Mouse (Mus musculus) effector memory CD4-positive, alpha-beta T cell, adult 5 months (primary cell): ENCODE results near the gene Olfr1018. TPM values are rescaled to one million over a fixed set of nuclear protein-coding genes. Genes with fewer than 3 reads are reported as not detected.

Source experiments
- polyA plus RNA-seq: library from polyadenylated mRNA; unstranded; fragments of 100-300 nt; shearing (Covaris generic); gene quantifications from one replicate; pipeline ENCODE4 v1.2.1, GENCODE M21; 2017

Olfr1018 gene
- polyA plus RNA-seq: not detected

GRCm38 (mm10) chr2:85818179-85818578 lies at the start of gene Olfr1018:
TSS of gene Olfr1018 (plus strand) at chr2:85818479.

GRCm38 (mm10) chr2:85772413-85772812 lies 45.9 kb upstream of the Olfr1018 start, which contains the start of gene Olfr1014:
TSS of gene Olfr1014 (plus strand) at chr2:85772713.

GRCm38 (mm10) chr2:85781717-85782116 lies 36.6 kb upstream of the Olfr1018 start, which contains the start of gene Olfr1015:
TSS of gene Olfr1015 (plus strand) at chr2:85782017.

GRCm38 (mm10) chr2:85802444-85802843 lies 15.8 kb upstream of the Olfr1018 start, which contains the start of gene Olfr1016:
TSS of gene Olfr1016 (minus strand) at chr2:85802544.

GRCm38 (mm10) chr2:85845383-85845782 lies 27.1 kb downstream of the Olfr1018 start, which contains the start of gene Olfr1019:
TSS of gene Olfr1019 (minus strand) at chr2:85845483.

GRCm38 (mm10) chr2:85846730-85847129 lies 28.5 kb downstream of the Olfr1018 start, which contains the start of gene Olfr1020:
TSS of gene Olfr1020 (plus strand) at chr2:85847030.

GRCm38 (mm10) chr2:85868294-85868693 lies 50.0 kb downstream of the Olfr1018 start, which contains the start of gene Olfr1022:
TSS of gene Olfr1022 (plus strand) at chr2:85868594.

Other genes starting within 250 kb of the Olfr1018 start
- gene Olfr996, start 239.3 kb upstream of the Olfr1018 start, polyA plus RNA-seq: not detected
- gene Olfr998, start 229.5 kb upstream of the Olfr1018 start, polyA plus RNA-seq: not detected
- gene Olfr1000, start 206.6 kb upstream of the Olfr1018 start, polyA plus RNA-seq: not detected
- not detected for gene Olfr1002, start 167.8 kb upstream of the Olfr1018 start, polyA plus RNA-seq
- gene Olfr154, start 154.0 kb upstream of the Olfr1018 start, polyA plus RNA-seq: not detected
- gene Olfr1006, start 139.7 kb upstream of the Olfr1018 start, polyA plus RNA-seq: not detected
- gene Olfr1008, start 129.0 kb upstream of the Olfr1018 start, polyA plus RNA-seq: not detected
- not detected for gene Olfr1009, start 103.1 kb upstream of the Olfr1018 start, polyA plus RNA-seq
- gene Olfr1012, start 55.7 kb upstream of the Olfr1018 start, polyA plus RNA-seq: not detected
- not detected for gene Olfr1013, start 51.4 kb upstream of the Olfr1018 start, polyA plus RNA-seq
- gene Olfr1014, start 45.8 kb upstream of the Olfr1018 start, polyA plus RNA-seq: not detected
- gene Olfr1015, start 36.5 kb upstream of the Olfr1018 start, polyA plus RNA-seq: not detected
- not detected for gene Olfr1016, start 15.9 kb upstream of the Olfr1018 start, polyA plus RNA-seq
- not detected for gene Olfr1019, start 27.0 kb downstream of the Olfr1018 start, polyA plus RNA-seq
- 0.35 TPM for gene Olfr1020, start 28.6 kb downstream of the Olfr1018 start, polyA plus RNA-seq
- gene Olfr1022, start 50.1 kb downstream of the Olfr1018 start, polyA plus RNA-seq: not detected
- not detected for gene Olfr1023, start 67.2 kb downstream of the Olfr1018 start, polyA plus RNA-seq
- gene Olfr1024, start 86.6 kb downstream of the Olfr1018 start, polyA plus RNA-seq: not detected
- gene Olfr1025-ps1, start 96.7 kb downstream of the Olfr1018 start, polyA plus RNA-seq: not detected
- not detected for gene Olfr1026, start 103.1 kb downstream of the Olfr1018 start, polyA plus RNA-seq
- not detected for gene Olfr1028, start 132.0 kb downstream of the Olfr1018 start, polyA plus RNA-seq
- gene Olfr1029, start 155.4 kb downstream of the Olfr1018 start, polyA plus RNA-seq: not detected
- 0.14 TPM for gene Olfr1030, start 160.8 kb downstream of the Olfr1018 start, polyA plus RNA-seq
- gene Olfr1031, start 171.8 kb downstream of the Olfr1018 start, polyA plus RNA-seq: not detected
- not detected for gene Olfr1032, start 187.1 kb downstream of the Olfr1018 start, polyA plus RNA-seq
- gene Olfr1033, start 202.2 kb downstream of the Olfr1018 start, polyA plus RNA-seq: 11.3 TPM
- not detected for gene Olfr1034, start 227.4 kb downstream of the Olfr1018 start, polyA plus RNA-seq